Mouse (Mus musculus): ENCODE results near the gene Pm20d1.

DNA sequence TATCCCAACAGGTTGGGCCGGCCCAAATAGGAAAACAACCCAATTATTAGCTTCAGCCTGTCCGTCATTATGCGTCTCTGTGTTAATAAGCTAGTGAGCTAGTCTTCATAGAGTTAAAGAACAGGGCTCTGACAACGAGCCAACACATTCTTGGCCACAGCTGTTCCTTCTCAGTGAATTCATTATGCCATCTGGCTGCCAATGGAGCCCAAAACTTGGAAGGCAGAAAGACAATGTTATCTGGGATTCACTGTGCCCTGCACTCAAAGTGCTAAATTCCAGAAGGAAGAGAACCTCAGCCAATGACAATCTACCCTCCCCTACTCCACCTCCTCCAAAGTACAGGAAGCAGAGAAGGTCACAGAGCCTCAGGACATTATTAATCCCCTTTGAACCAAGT is 26.5 kb upstream of the Pm20d1 start:
- no peak for TF ChIP-seq POLR2A (IDR thresholded peaks at IDR 0.05; ENCODE audit: insufficient read length, low read depth)
- TF ChIP-seq MYOD1 (IDR thresholded peaks at IDR 0.05; ENCODE audit: control insufficient read depth in 1 of 3, insufficient read length in 2 of 3, low read depth in 2 of 3): peak; percentile 36 to 70 (median 60)
- no peak for TF ChIP-seq MAX (IDR thresholded peaks at IDR 0.05; ENCODE audit: low read depth)
- TF ChIP-seq CEBPB (IDR thresholded peaks at IDR 0.05; ENCODE audit: insufficient read depth, poor library complexity, severe bottlenecking): no peak
- no peak for TF ChIP-seq E2F4 (IDR thresholded peaks at IDR 0.05; ENCODE audit: insufficient read depth)
- TF ChIP-seq USF1 (IDR thresholded peaks at IDR 0.05; ENCODE audit: low read depth): no peak
- TF ChIP-seq POLR2AphosphoS2 (IDR thresholded peaks at IDR 0.05; ENCODE audit: insufficient read length, low read depth): no peak
- TF ChIP-seq TCF12 (IDR thresholded peaks at IDR 0.05; ENCODE audit: insufficient read depth, poor library complexity, severe bottlenecking): no peak
- peak in 2 of 3 experiments; percentile 62 to 89 for TF ChIP-seq MYOG (IDR thresholded peaks at IDR 0.05; ENCODE audit: control insufficient read depth in 1 of 3, insufficient read depth in 1 of 3, insufficient read length in 2 of 3, low read depth in 2 of 3)
